Mouse (Mus musculus) heart, embryonic 13.5 days (tissue): Measurements from ENCODE around the gene Stpg2. TPM values are rescaled to one million over a fixed set of nuclear protein-coding genes. Genes with fewer than 3 reads are reported as not detected.
"Not testable (repeated sequence)": the region's sequence is repeated elsewhere in the genome, so short reads cannot be mapped to it uniquely, and the experiment has no call there.

Experiments used
- ATAC-seq: fragments of 200-750 bp; cut with Nextera tagmentation; 2 replicates; pipeline ENCODE4 v1.8.0; 2017; ENCODE audit warnings: moderate TSS enrichment; ENCODE audit not compliant: insufficient number of reproducible peaks, low FRiP score, low TSS enrichment; ENCODE audit errors: extremely low read depth
- H3K27ac ChIP-seq: fragments of 300-500 bp; sonication (generic); replicated peaks from 2 replicates; pipeline ENCODE4 v1.5.1; 2015; ENCODE audit warnings: moderate library complexity, mild to moderate bottlenecking, inconsistent platforms
- H3K27me3 ChIP-seq: fragments of 300-500 bp; sonication (generic); replicated peaks from 2 replicates; pipeline ENCODE4 v1.6.1; 2015; ENCODE audit warnings: mild to moderate bottlenecking, inconsistent platforms
- H3K36me3 ChIP-seq: fragments of 300-500 bp; sonication (generic); 2 replicates; pipeline ENCODE4 v1.6.1; 2015; ENCODE audit warnings: mild to moderate bottlenecking, inconsistent platforms
- H3K4me1 ChIP-seq: fragments of 300-500 bp; sonication (generic); 2 replicates; pipeline ENCODE4 v1.6.1; 2015; ENCODE audit warnings: inconsistent platforms
- H3K4me2 ChIP-seq: fragments of 300-500 bp; sonication (generic); 2 replicates; pipeline ENCODE4 v1.6.1; 2015; ENCODE audit warnings: inconsistent platforms, mild to moderate bottlenecking, moderate library complexity
- H3K4me3 ChIP-seq: fragments of 300-500 bp; sonication (generic); 2 replicates; pipeline ENCODE4 v1.5.1; 2015; ENCODE audit warnings: moderate library complexity, mild to moderate bottlenecking, inconsistent platforms
- H3K9ac ChIP-seq: fragments of 300-500 bp; sonication (generic); 2 replicates; pipeline ENCODE4 v1.6.1; 2015; ENCODE audit warnings: inconsistent platforms, mild to moderate bottlenecking, moderate library complexity
- H3K9me3 ChIP-seq: fragments of 300-500 bp; sonication (generic); 2 replicates; pipeline ENCODE4 v1.6.1; 2016; ENCODE audit warnings: inconsistent platforms
- WGBS: fragments of 180-500 bp; shearing (Covaris S2); methylation state at CpG from one replicate; pipeline ENCODE4 v1.1.7; 2015; ENCODE audit warnings: mixed read lengths; 5-methylcytosine and 5-hydroxymethylcytosine counted together
- polyA plus RNA-seq: library from polyadenylated mRNA; unstranded; fragments of >200 nt; fragmentation: Nextera tagmentation; extraction: Ambion mirVana; gene quantifications from 2 replicates; pipeline ENCODE4 v1.2.1, GENCODE M21; 2015

Gene Stpg2
- polyA plus RNA-seq, 1 experiment from 2014 or later, result not detected

- H3K4me1 ChIP-seq, result no peaks in the 10 kb centered on the region
- no peaks in the 10 kb centered on the region for H3K36me3 ChIP-seq
- H3K27me3 ChIP-seq, result no peaks in the 10 kb centered on the region
- H3K4me2 ChIP-seq, result no peak overlapping the region
- H3K4me3 ChIP-seq, result no peak overlapping the region
- no peak for ATAC-seq
- no peaks in the 10 kb centered on the region for H3K9me3 ChIP-seq
- 43% methylated on average over 4 of the region's 4 CpGs for WGBS
- H3K9ac ChIP-seq, result no peak overlapping the region
- H3K27ac ChIP-seq, result no peak overlapping the region
Measured at GRCm38 (mm10) chr3:139226811-139227210, 21.3 kb downstream of the Stpg2 start.

GRCm38 (mm10) chr3:139245219-139245618, 39.7 kb downstream of the Stpg2 start:
- no peaks in the 10 kb centered on the region for H3K4me1 ChIP-seq
- ATAC-seq, result no peak
- no peak overlapping the region for H3K4me3 ChIP-seq
- H3K27ac ChIP-seq, result no peak overlapping the region
- H3K36me3 ChIP-seq, result no peaks in the 10 kb centered on the region
- no peak overlapping the region for H3K4me2 ChIP-seq
- WGBS, result 44% methylated on average over 2 of the region's 2 CpGs
- no peaks in the 10 kb centered on the region for H3K27me3 ChIP-seq
- no peak overlapping the region for H3K9ac ChIP-seq
- no peaks in the 10 kb centered on the region for H3K9me3 ChIP-seq

GRCm38 (mm10) chr3:139246508-139246907, 41.0 kb downstream of the Stpg2 start:
- ATAC-seq, result no peak
- Histone ChIP-seq H3K9ac (no peak overlapping the region), H3K27ac (no peak overlapping the region), H3K4me3 (no peak overlapping the region), H3K9me3 (no peaks in the 10 kb centered on the region), H3K27me3 (no peaks in the 10 kb centered on the region), H3K4me2 (no peak overlapping the region), H3K4me1 (no peaks in the 10 kb centered on the region), H3K36me3 (no peaks in the 10 kb centered on the region)
- WGBS, result 53% methylated on average over 4 of the region's 4 CpGs

- WGBS, result 79% methylated on average over 4 of the region's 4 CpGs
- not testable (repeated sequence) for H3K27me3 ChIP-seq, ATAC-seq, H3K36me3 ChIP-seq, H3K4me3 ChIP-seq, H3K9ac ChIP-seq, H3K27ac ChIP-seq, H3K9me3 ChIP-seq, H3K4me2 ChIP-seq, H3K4me1 ChIP-seq
Measured at GRCm38 (mm10) chr3:139262359-139262758, 56.9 kb downstream of the Stpg2 start.

GRCm38 (mm10) chr3:139297909-139298308, 92.4 kb downstream of the Stpg2 start:
- H3K27me3 ChIP-seq, result no peaks in the 10 kb centered on the region

GRCm38 (mm10) chr3:139308078-139308809, 102.8 kb downstream of the Stpg2 start:
- ATAC-seq, result peak; percentile 81; the same call in 1 of the 2 replicates
- peak overlapping the region; percentile 53 for H3K27ac ChIP-seq
- H3K4me2 ChIP-seq, result peak overlapping the region; percentile 48
- no peaks in the 10 kb centered on the region for H3K27me3 ChIP-seq
- H3K9ac ChIP-seq, result no peak overlapping the region
- peaks cover 10% of the 10 kb centered on the region; the same call in 1 of the 2 replicates for H3K4me1 ChIP-seq
- H3K9me3 ChIP-seq, result no peaks in the 10 kb centered on the region
- no peaks in the 10 kb centered on the region for H3K36me3 ChIP-seq
- H3K4me3 ChIP-seq, result no peak overlapping the region
- 9% methylated on average over 7 of the region's 7 CpGs for WGBS

More at GRCm38 (mm10) chr3:139297909-139298308, 92.4 kb downstream of the Stpg2 start:
- Histone ChIP-seq H3K4me1 (no peaks in the 10 kb centered on the region), H3K36me3 (no peaks in the 10 kb centered on the region), H3K9me3 (0 out of 2 replicates have a peak, but pooled peaks cover 4% of the 10 kb centered on the region), H3K27ac (no peak overlapping the region), H3K9ac (no peak overlapping the region), H3K4me3 (no peak overlapping the region), H3K4me2 (no peak overlapping the region)
- no peak for ATAC-seq

- Histone ChIP-seq H3K4me1 (peaks cover 10% of the 10 kb centered on the region; the same call in 1 of the 2 replicates), H3K4me3 (no peak overlapping the region), H3K27ac (no peak overlapping the region), H3K9ac (no peak overlapping the region), H3K9me3 (no peaks in the 10 kb centered on the region), H3K4me2 (no peak overlapping the region), H3K36me3 (no peaks in the 10 kb centered on the region), H3K27me3 (no peaks in the 10 kb centered on the region)
- ATAC-seq, result no peak
- 82% methylated on average over 2 of the region's 2 CpGs for WGBS
Measured at GRCm38 (mm10) chr3:139311721-139312120, 106.2 kb downstream of the Stpg2 start.

- Histone ChIP-seq H3K27me3 (no peaks in the 10 kb centered on the region), H3K4me2 (no peak overlapping the region), H3K9me3 (no peaks in the 10 kb centered on the region), H3K4me3 (no peak overlapping the region), H3K4me1 (no peaks in the 10 kb centered on the region), H3K9ac (no peak overlapping the region), H3K36me3 (no peaks in the 10 kb centered on the region), H3K27ac (no peak overlapping the region)
- ATAC-seq, result no peak
- 69% methylated on average over 3 of the region's 3 CpGs for WGBS
Measured at GRCm38 (mm10) chr3:139380494-139380893, 175.0 kb downstream of the Stpg2 start.

- Histone ChIP-seq H3K4me2 (no peak overlapping the region), H3K27ac (no peak overlapping the region), H3K4me1 (no peaks in the 10 kb centered on the region), H3K9me3 (peaks cover 11% of the 10 kb centered on the region), H3K36me3 (no peaks in the 10 kb centered on the region), H3K4me3 (no peak overlapping the region), H3K9ac (no peak overlapping the region), H3K27me3 (no peaks in the 10 kb centered on the region)
- ATAC-seq, result no peak
- 60% methylated on average over 9 of the region's 9 CpGs for WGBS
Measured at GRCm38 (mm10) chr3:139397077-139397865, 191.8 kb downstream of the Stpg2 start.

- Histone ChIP-seq H3K36me3 (no peaks in the 10 kb centered on the region), H3K4me3 (no peak overlapping the region), H3K4me1 (no peaks in the 10 kb centered on the region), H3K27ac (no peak overlapping the region), H3K4me2 (no peak overlapping the region), H3K27me3 (no peaks in the 10 kb centered on the region), H3K9me3 (no peaks in the 10 kb centered on the region), H3K9ac (no peak overlapping the region)
- 81% methylated on average over 3 of the region's 3 CpGs for WGBS
- no peak for ATAC-seq
Measured at GRCm38 (mm10) chr3:139404673-139405072, 199.2 kb downstream of the Stpg2 start.

- Histone ChIP-seq H3K9ac (no peak overlapping the region), H3K4me3 (no peak overlapping the region), H3K4me2 (no peak overlapping the region), H3K27ac (no peak overlapping the region), H3K4me1 (no peaks in the 10 kb centered on the region), H3K36me3 (no peaks in the 10 kb centered on the region), H3K9me3 (no peaks in the 10 kb centered on the region), H3K27me3 (no peaks in the 10 kb centered on the region)
- 68% methylated on average over 5 of the region's 5 CpGs for WGBS
- ATAC-seq, result no peak
Measured at GRCm38 (mm10) chr3:139419142-139419541, 213.6 kb downstream of the Stpg2 start.
